In genomic region chr17:47958046-47958790, GRCm38 (mm10) we compare ENCODE assay signal across 12 mouse cellular contexts. TPM values are rescaled to one million over a fixed set of nuclear protein-coding genes. Genes with fewer than 3 reads are reported as not detected.
DNase-seq lines count a peak whose midpoint lies in the region; ATAC-seq and TF ChIP-seq lines count a peak whose summit lies in the region.
"Had no signal": no experiment of that assay in that cellular context is flagged by ENCODE, and none has a peak within 500 bp of the region (broad histone marks: within the 10 kb centered on the region; RNA-seq: fewer than 3 reads in every experiment).

No protein-coding gene starts in this region.

- DNase-seq in heart, postnatal 0 days (ENCODE audit: low spot score) = peak; percentile 32
- DNase-seq in heart, adult 9 months (ENCODE audit: low spot score in 2 of 2) = no peak
- peak; percentile 34 for DNase-seq in kidney, adult 2 months
- DNase-seq in urinary bladder, postnatal 14 days (ENCODE audit: low spot score) = peak; percentile 61
- no peak for DNase-seq in right cerebral cortex, postnatal 25 days
- no peak for DNase-seq in gastrocnemius, adult 8-10 months (ENCODE audit: low spot score in 2 of 2)
- DNase-seq: spleen, adult 18-20 months had no signal

- 0 out of 2 replicates have a peak overlapping the region, but pooled peaks have one; percentile 1 for H3K27ac ChIP-seq in heart, postnatal 0 days (ENCODE audit: low read depth)
- H3K27ac ChIP-seq in kidney, adult 2 months (ENCODE audit: insufficient read depth, low read depth, low read length) = no peak overlapping the region
- H3K27ac ChIP-seq in liver, embryonic 16.5 days (ENCODE audit: low read length) = no peak overlapping the region
- H3K27ac ChIP-seq in forebrain, embryonic 12.5 days = no peak overlapping the region
- H3K27ac ChIP-seq: limb, embryonic 12.5 days had no signal

- no peak for TF ChIP-seq POLR2A in kidney, adult 2 months (IDR thresholded peaks at IDR 0.05; ENCODE audit: low read depth, low read length)

- no peak for ATAC-seq in heart, postnatal 0 days (ENCODE audit: insufficient read depth, low read depth)
- peak; percentile 54; the same call in 1 of the 2 replicates for ATAC-seq in liver, embryonic 16.5 days (ENCODE audit: low read depth)
- ATAC-seq in forebrain, embryonic 12.5 days (ENCODE audit: low FRiP score) = no peak
- ATAC-seq: hindbrain, embryonic 16.5 days had no signal

- 42% methylated on average over 10 of the region's 10 CpGs for WGBS in heart, postnatal 0 days
- 40% methylated on average over 10 of the region's 10 CpGs for WGBS in kidney, adult 2 months
- 34% methylated on average over 10 of the region's 10 CpGs for WGBS in liver, embryonic 16.5 days (ENCODE audit: insufficient replicate concordance)
- WGBS in forebrain, embryonic 12.5 days = 60% methylated on average over 10 of the region's 10 CpGs

- TF ChIP-seq EP300 in heart, postnatal 0 days (IDR thresholded peaks at IDR 0.05; ENCODE audit: low read depth) = no peak

- H3K9me3 ChIP-seq in heart, postnatal 0 days (replicated peaks; ENCODE audit: control insufficient read depth, low read length) = no peaks in the 10 kb centered on the region
- no peaks in the 10 kb centered on the region for H3K9me3 ChIP-seq in liver, embryonic 16.5 days (replicated peaks; ENCODE audit: control insufficient read depth, low read length)
- H3K9me3 ChIP-seq in forebrain, embryonic 12.5 days = no peaks in the 10 kb centered on the region
- H3K9me3 ChIP-seq: limb, embryonic 12.5 days had no signal

- no peak overlapping the region for H3K4me2 ChIP-seq in heart, postnatal 0 days (ENCODE audit: low read depth, low read length)
- H3K4me2 ChIP-seq in liver, embryonic 16.5 days (ENCODE audit: low read depth, low read length) = no peak overlapping the region
- no peak overlapping the region for H3K4me2 ChIP-seq in forebrain, embryonic 12.5 days
- H3K4me2 ChIP-seq: limb, embryonic 12.5 days had no signal

- H3K9ac ChIP-seq in heart, postnatal 0 days (replicated peaks; ENCODE audit: low read depth, low read length) = no peak overlapping the region
- H3K9ac ChIP-seq in liver, embryonic 16.5 days (ENCODE audit: low read depth, low read length) = no peak overlapping the region; the same call in 1 of the 2 replicates
- H3K9ac ChIP-seq in forebrain, embryonic 12.5 days = no peak overlapping the region
- H3K9ac ChIP-seq: limb, embryonic 12.5 days had no signal

- no peaks in the 10 kb centered on the region for H3K36me3 ChIP-seq in heart, postnatal 0 days (replicated peaks; ENCODE audit: control insufficient read depth, insufficient read depth, low read length)
- no peaks in the 10 kb centered on the region for H3K36me3 ChIP-seq in kidney, adult 2 months (ENCODE audit: control insufficient read depth, insufficient read depth, low read length)
- no peaks in the 10 kb centered on the region for H3K36me3 ChIP-seq in liver, embryonic 16.5 days (ENCODE audit: control insufficient read depth, insufficient read depth)
- no peaks in the 10 kb centered on the region for H3K36me3 ChIP-seq in forebrain, embryonic 12.5 days (replicated peaks)
- H3K36me3 ChIP-seq: limb, embryonic 12.5 days had no signal

- peaks cover 3% of the 10 kb centered on the region; the same call in 1 of the 2 replicates for H3K4me1 ChIP-seq in heart, postnatal 0 days (ENCODE audit: control insufficient read depth, insufficient read depth)
- H3K4me1 ChIP-seq in kidney, adult 2 months (ENCODE audit: control insufficient read depth, insufficient read depth, low read length) = no peaks in the 10 kb centered on the region
- H3K4me1 ChIP-seq in liver, embryonic 16.5 days (ENCODE audit: control insufficient read depth, low read depth, low read length) = no peaks in the 10 kb centered on the region; the same call in 1 of the 2 replicates
- peaks cover 8% of the 10 kb centered on the region for H3K4me1 ChIP-seq in forebrain, embryonic 12.5 days

- TF ChIP-seq CTCF in heart, postnatal 0 days (IDR thresholded peaks at IDR 0.05; ENCODE audit: low read depth) = no peak
- TF ChIP-seq CTCF in kidney, adult 2 months (conservative IDR thresholded peaks at IDR 0.05; ENCODE audit: insufficient read depth, insufficient read length, low read depth, low read length) = no peak

- no peaks in the 10 kb centered on the region for H3K27me3 ChIP-seq in heart, postnatal 0 days (ENCODE audit: control insufficient read depth, insufficient read depth, low read length)
- no peaks in the 10 kb centered on the region for H3K27me3 ChIP-seq in kidney, adult 2 months (replicated peaks; ENCODE audit: control insufficient read depth, insufficient read depth, low read length)
- no peaks in the 10 kb centered on the region for H3K27me3 ChIP-seq in liver, embryonic 16.5 days (ENCODE audit: control insufficient read depth, insufficient read depth, low read depth, low read length)
- H3K27me3 ChIP-seq in forebrain, embryonic 12.5 days = peaks cover 32% of the 10 kb centered on the region

- H3K4me3 ChIP-seq in heart, postnatal 0 days (ENCODE audit: low read depth, low read length) = no peak overlapping the region
- no peak overlapping the region for H3K4me3 ChIP-seq in kidney, adult 2 months (ENCODE audit: insufficient read depth, low read depth, low read length)
- no peak overlapping the region for H3K4me3 ChIP-seq in liver, embryonic 16.5 days (ENCODE audit: low read depth, low read length)
- no peak overlapping the region for H3K4me3 ChIP-seq in forebrain, embryonic 12.5 days (replicated peaks)
- H3K4me3 ChIP-seq: limb, embryonic 12.5 days; myocyte had no signal

RNA-seq across cellular contexts. Expression of gene Foxp4, which starts 33.8 kb away (rescaled TPM):
- 14.2 and 21.0 TPM in 2 replicates for total RNA-seq in heart, postnatal 0 days (2014; rRNA removed; ENCODE audit: low replicate concordance)
- 3.3 and 4.1 TPM in 2 replicates for polyA plus RNA-seq in heart, postnatal 0 days (2015; fragmentation: Nextera tagmentation; extraction: Ambion mirVana)
- polyA plus RNA-seq in kidney, adult 2 months (2012; rRNA removed) = 23.5 and 27.4 TPM in 2 replicates
- 3.4 and 4.0 TPM in 2 replicates for polyA plus RNA-seq in liver, embryonic 16.5 days (2015; fragmentation: Nextera tagmentation; extraction: Ambion mirVana)
- 22.6 and 24.3 TPM in 2 replicates for polyA plus RNA-seq in forebrain, embryonic 12.5 days (2016; fragmentation: Nextera tagmentation; extraction: Ambion mirVana)
- 1 to 10 TPM; 5.9 to 7.8 (median 6.6) TPM for total RNA-seq in gastrocnemius, adult 8-10 months (2022)

Comparison
In these comparisons a context has a peak if more than half of its experiments do, and no peak if none do; other contexts are left out.
1. DNase-seq: peak in heart, postnatal 0 days (single experiment), kidney, adult 2 months (single experiment) and urinary bladder, postnatal 14 days (single experiment); none in heart, adult 9 months (0 of 2), right cerebral cortex, postnatal 25 days (single experiment) and gastrocnemius, adult 8-10 months (0 of 2).